Mouse (Mus musculus) ES-Bruce4 (cell line): ENCODE results near the gene Slc17a2.

Source experiments
- CTCF ChIP-seq: IDR thresholded peaks from one replicate; pipeline ENCODE4 v1.8.1; 2011; ENCODE audit warnings: low read depth, low read length
- EP300 ChIP-seq: IDR thresholded peaks from 2 replicates; pipeline ENCODE4 v1.6.1; 2011; ENCODE audit warnings: low read depth, low read length; ENCODE audit not compliant: insufficient read depth
- POLR2A ChIP-seq: IDR thresholded peaks from one replicate; pipeline ENCODE4 v1.8.1; 2011; ENCODE audit warnings: low read length; ENCODE audit not compliant: insufficient read depth

DNA sequence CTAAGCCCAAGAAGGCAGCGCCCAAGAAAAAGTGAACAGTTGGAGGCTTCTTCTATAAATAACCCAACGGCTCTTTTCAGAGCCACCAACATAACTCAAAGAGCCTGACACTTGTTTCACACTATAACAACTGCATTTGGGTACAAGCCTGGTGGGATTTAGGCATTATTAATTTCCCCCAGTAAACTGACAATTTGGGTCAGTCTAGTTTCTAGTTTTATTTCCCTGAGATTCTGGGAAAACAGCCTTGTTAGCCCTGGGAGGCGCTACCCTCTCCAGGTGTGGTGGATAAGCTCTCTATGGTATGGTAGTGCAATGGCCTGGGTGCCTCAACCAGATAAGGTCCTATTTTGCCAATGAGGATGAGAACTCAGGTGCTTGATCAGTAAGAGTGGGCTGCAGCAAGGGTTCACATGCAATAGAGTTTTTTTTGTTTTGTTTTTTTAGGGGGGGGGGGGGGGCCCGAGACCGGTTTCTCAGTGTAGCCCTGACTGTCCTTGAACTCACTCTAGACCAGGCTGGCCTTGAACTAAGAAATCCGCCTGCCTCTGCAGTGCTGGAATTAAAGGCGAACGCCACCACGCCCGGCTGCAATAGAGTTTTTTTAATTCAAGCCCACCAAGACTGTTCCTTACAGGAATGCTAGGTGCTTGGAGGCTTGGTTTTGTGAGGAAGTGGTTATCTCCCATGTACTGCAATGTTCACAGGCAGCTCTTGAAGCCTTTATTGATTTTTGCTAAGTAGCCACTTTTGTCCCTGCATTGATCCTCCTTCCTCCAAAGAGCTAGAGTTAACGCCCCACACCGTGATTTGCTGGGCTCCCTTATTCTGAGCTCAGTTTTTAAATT, 42.2 kb upstream of the Slc17a2 start:
- TF ChIP-seq POLR2A: peak; percentile 42
- no peak for TF ChIP-seq EP300
- TF ChIP-seq CTCF: no peak
